Mouse (Mus musculus) ES-E14 (cell line): ENCODE results near the gene Olfr1008. TPM values are rescaled to one million over a fixed set of nuclear protein-coding genes. Genes with fewer than 3 reads are reported as not detected.

Experiments used
- DNase-seq: peaks from one replicate; pipeline ENCODE4 v3.0.0-alpha.2; 2013; ENCODE audit warnings: low read depth, low spot score
- H3K27ac ChIP-seq: 2 replicates; pipeline ENCODE4 v1.5.1; 2012; ENCODE audit warnings: low read depth, mild to moderate bottlenecking, low read length, moderate library complexity, mixed read lengths; ENCODE audit not compliant: poor library complexity, insufficient read depth, severe bottlenecking
- H3K36me3 ChIP-seq: 2 replicates; pipeline ENCODE4 v1.6.1; 2012; ENCODE audit warnings: mild to moderate bottlenecking, low read length, moderate library complexity, mixed read lengths; ENCODE audit not compliant: control insufficient read depth, poor library complexity, insufficient read depth, severe bottlenecking
- H3K4me1 ChIP-seq, 2 experiments: fragments of 150-350 bp in 1 of 2; sonication (generic) in 1 of 2; 2 replicates each; pipeline ENCODE4 v1.6.1; 2012; ENCODE audit warnings: low read length in 2 of 2, mild to moderate bottlenecking in 1 of 2, mixed read lengths in 1 of 2; ENCODE audit not compliant: control insufficient read depth in 2 of 2, insufficient read depth in 2 of 2, poor library complexity in 1 of 2
- H3K4me3 ChIP-seq, 2 experiments: fragments of 150-350 bp in 1 of 2; sonication (generic) in 1 of 2; 2 replicates each; pipeline ENCODE4 v1.5.1; 2012; ENCODE audit warnings: low read length in 2 of 2, low read depth in 1 of 2, mild to moderate bottlenecking in 1 of 2, mixed read lengths in 1 of 2; ENCODE audit not compliant: insufficient read depth in 1 of 2, poor library complexity in 1 of 2, severe bottlenecking in 1 of 2
- H3K9ac ChIP-seq: 2 replicates; pipeline ENCODE4 v1.6.1; 2012; ENCODE audit warnings: low read depth, mild to moderate bottlenecking, low read length, mixed read lengths; ENCODE audit not compliant: poor library complexity, insufficient read depth, severe bottlenecking
- H3K9me3 ChIP-seq: fragments of 150-350 bp; sonication (generic); 2 replicates; pipeline ENCODE4 v1.6.1; 2012; ENCODE audit warnings: low read depth, mild to moderate bottlenecking, low read length; ENCODE audit not compliant: control insufficient read depth, insufficient read depth
- CHD2 ChIP-seq: IDR thresholded peaks from 2 replicates; pipeline ENCODE4 v1.6.1; 2014; ENCODE audit warnings: mild to moderate bottlenecking, low read depth, low read length, inconsistent platforms
- HCFC1 ChIP-seq: IDR thresholded peaks from 2 replicates; pipeline ENCODE4 v1.6.1; 2012; ENCODE audit warnings: low read length, inconsistent platforms, borderline replicate concordance; ENCODE audit not compliant: insufficient read depth
- MAFK ChIP-seq: IDR thresholded peaks from 2 replicates; pipeline ENCODE4 v1.6.1; 2014; ENCODE audit warnings: mild to moderate bottlenecking, low read depth, low read length, inconsistent platforms; ENCODE audit not compliant: insufficient read depth
- ZC3H11A ChIP-seq: IDR thresholded peaks from 2 replicates; pipeline ENCODE4 v1.6.1; 2012; ENCODE audit warnings: low read depth, mild to moderate bottlenecking, inconsistent platforms, low read length, borderline replicate concordance
- ZNF384 ChIP-seq: IDR thresholded peaks from 2 replicates; pipeline ENCODE4 v1.6.1; 2012; ENCODE audit warnings: low read depth, low read length, inconsistent platforms
- in situ Hi-C, 2 experiments: fragments of 600-800 bp; cut with MboI; formaldehyde crosslinking; loops; one replicate each; pipeline ENCODE4 v1.15.1; 2025; ENCODE audit warnings: low sequenced_read_pairs in 2 of 2, inconsistent platforms in 1 of 2; ENCODE audit not compliant: unreplicated experiment in 2 of 2
- total RNA-seq: library from RNA; depleted of rRNA; stranded (reverse); fragments of 300-350 nt; gene quantifications from 2 replicates; pipeline ENCODE4 v1.2.3, GENCODE M21; 2012; rRNA removed

Olfr1008 gene
- total RNA-seq, 1 experiment = not detected

DNA sequence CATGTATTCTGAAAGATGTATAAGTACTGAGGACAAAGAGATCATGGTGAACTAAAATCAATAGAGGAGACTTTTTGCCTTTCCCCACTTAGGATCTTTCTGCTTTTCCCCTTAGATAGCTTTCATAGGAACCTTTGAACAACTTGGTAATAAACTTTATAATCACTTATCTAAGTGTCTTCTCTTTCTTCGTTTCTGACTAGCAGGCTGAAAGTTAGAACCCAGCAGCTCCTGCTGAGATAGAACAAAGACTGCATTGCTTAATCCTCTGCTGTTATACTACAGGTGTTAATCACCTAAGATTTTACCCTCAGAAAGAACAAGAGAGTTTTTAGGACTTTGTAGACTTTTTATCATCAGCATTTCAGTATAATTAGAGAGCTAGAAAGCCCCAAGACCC is 21.9 kb downstream of the Olfr1008 start:
- H3K36me3 ChIP-seq = no peaks in the 10 kb centered on the region
- H3K9ac ChIP-seq = no peak overlapping the region
- H3K9me3 ChIP-seq = no peaks in the 10 kb centered on the region
- DNase-seq = no peak
- no peak overlapping the region for H3K4me3 ChIP-seq
- no peak overlapping the region for H3K27ac ChIP-seq
- in situ Hi-C loops = loop anchor here in 1 of 2 experiments (25.0 kb wide), 1 partner anchor 776 kb away; the partner anchor contains the start of gene Olfr228
- TF ChIP-seq ZNF384 = no peak
- TF ChIP-seq MAFK = no peak
- no peak for TF ChIP-seq CHD2
- no peak for TF ChIP-seq HCFC1
- TF ChIP-seq ZC3H11A = no peak
- no peaks in the 10 kb centered on the region for H3K4me1 ChIP-seq

DNA sequence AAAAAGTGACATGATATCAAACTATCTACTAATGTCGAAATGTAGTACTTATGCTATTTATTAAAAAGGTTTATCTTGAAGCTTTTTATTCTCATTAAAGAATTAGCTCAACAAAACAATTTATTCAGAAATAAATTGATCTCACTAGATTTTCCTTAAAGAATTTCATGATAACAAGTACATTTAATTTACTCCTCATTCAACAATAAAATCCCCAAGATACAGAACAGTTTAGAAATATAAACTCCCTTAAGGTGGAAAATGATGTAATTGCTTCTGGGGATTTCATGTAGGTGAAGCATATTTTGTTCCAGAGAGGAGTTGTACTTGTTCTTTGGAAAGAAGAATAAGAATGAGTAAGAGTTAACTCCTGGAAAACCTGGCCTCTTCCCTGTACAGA is 25.9 kb downstream of the Olfr1008 start, which contains the start of gene Olfr1009:
Gene Olfr1009 (plus strand): TSS at position 301 of the 400 bp plus-strand sequence.
- Histone ChIP-seq H3K27ac (no peak within 1 kb of the TSS), H3K9ac (no peak within 1 kb of the TSS), H3K4me3 (no peak within 1 kb of the TSS), H3K36me3 (no peaks in the 10 kb centered on the region), H3K4me1 (no peaks in the 10 kb centered on the region), H3K9me3 (no peaks in the 10 kb centered on the region)
- no peak for TF ChIP-seq CHD2
- TF ChIP-seq ZC3H11A = no peak
- no peak for TF ChIP-seq HCFC1
- TF ChIP-seq ZNF384 = no peak
- no peak for TF ChIP-seq MAFK
- no peak for DNase-seq
- in situ Hi-C loops = loop anchor here in 1 of 2 experiments (25.0 kb wide), 1 partner anchor 772 kb away; the partner anchor contains the start of gene Olfr228

DNA sequence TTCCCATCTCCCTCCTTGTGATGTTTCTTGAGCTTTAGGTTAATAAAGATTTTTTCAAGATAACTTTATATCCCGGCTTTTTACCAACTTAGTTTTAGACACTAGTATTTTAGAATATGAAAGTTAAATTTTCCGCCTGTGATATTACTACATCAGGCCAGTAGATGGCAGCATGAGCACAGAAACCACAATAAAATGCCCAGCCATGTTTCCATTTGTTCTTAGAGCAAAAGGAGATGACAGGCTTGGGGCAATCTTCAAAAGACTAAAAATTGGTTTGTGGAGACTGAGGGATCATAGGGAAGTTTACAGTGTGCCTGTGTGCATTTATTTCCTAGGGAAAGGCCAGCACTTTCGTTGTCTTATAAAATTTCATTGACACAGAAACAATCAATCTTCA is 36.6 kb downstream of the Olfr1008 start:
- Histone ChIP-seq H3K27ac (no peak overlapping the region), H3K4me1 (no peaks in the 10 kb centered on the region), H3K4me3 (no peak overlapping the region), H3K9ac (no peak overlapping the region), H3K36me3 (no peaks in the 10 kb centered on the region), H3K9me3 (no peaks in the 10 kb centered on the region)
- TF ChIP-seq ZNF384 = no peak
- peak; percentile 83 for TF ChIP-seq ZC3H11A
- peak; percentile 19 for DNase-seq
- in situ Hi-C loops = loop anchor here in 1 of 2 experiments (10.0 kb wide), 1 partner anchor 739 kb away; no protein-coding TSS in a partner anchor

Other genes starting within 250 kb of the Olfr1008 start
- not detected in 2 replicates for gene Olfr995, start 245.8 kb upstream of the Olfr1008 start, total RNA-seq
- not detected in 2 replicates for gene 4833423E24Rik, start 170.4 kb upstream of the Olfr1008 start, total RNA-seq
- gene Olfr996, start 110.2 kb upstream of the Olfr1008 start, total RNA-seq = not detected in 2 replicates
- not detected in 2 replicates for gene Olfr998, start 100.5 kb upstream of the Olfr1008 start, total RNA-seq
- gene Olfr1000, start 77.5 kb upstream of the Olfr1008 start, total RNA-seq = not detected in 2 replicates
- gene Olfr1002, start 38.7 kb upstream of the Olfr1008 start, total RNA-seq = not detected in 2 replicates
- gene Olfr154, start 25.0 kb upstream of the Olfr1008 start, total RNA-seq = not detected in 2 replicates
- not detected in 2 replicates for gene Olfr1006, start 10.7 kb upstream of the Olfr1008 start, total RNA-seq
- gene Olfr1009, start 26.0 kb downstream of the Olfr1008 start, total RNA-seq = not detected in 2 replicates
- gene Olfr1012, start 73.3 kb downstream of the Olfr1008 start, total RNA-seq = not detected in 2 replicates
- not detected in 2 replicates for gene Olfr1013, start 77.7 kb downstream of the Olfr1008 start, total RNA-seq
- gene Olfr1014, start 83.3 kb downstream of the Olfr1008 start, total RNA-seq = not detected in 2 replicates
- not detected in 2 replicates for gene Olfr1015, start 92.6 kb downstream of the Olfr1008 start, total RNA-seq
- not detected in 2 replicates for gene Olfr1016, start 113.1 kb downstream of the Olfr1008 start, total RNA-seq
- not detected in 2 replicates for gene Olfr1018, start 129.0 kb downstream of the Olfr1008 start, total RNA-seq
- not detected in 2 replicates for gene Olfr1019, start 156.1 kb downstream of the Olfr1008 start, total RNA-seq
- not detected in 2 replicates for gene Olfr1020, start 157.6 kb downstream of the Olfr1008 start, total RNA-seq
- gene Olfr1022, start 179.2 kb downstream of the Olfr1008 start, total RNA-seq = not detected in 2 replicates
- not detected in 2 replicates for gene Olfr1023, start 196.2 kb downstream of the Olfr1008 start, total RNA-seq
- gene Olfr1024, start 215.6 kb downstream of the Olfr1008 start, total RNA-seq = not detected in 2 replicates
- not detected in 2 replicates for gene Olfr1025-ps1, start 225.8 kb downstream of the Olfr1008 start, total RNA-seq
- gene Olfr1026, start 232.1 kb downstream of the Olfr1008 start, total RNA-seq = not detected in 2 replicates